Mouse (Mus musculus): ENCODE results near the gene Cfap97d2.

The Cfap97d2 gene

GRCm38 (mm10) chr8:13687101-13687717 lies 18.5 kb upstream of the Cfap97d2 start:
- peak; percentile 70 for DNase-seq (ENCODE audit: low read depth, low spot score)

GRCm38 (mm10) chr8:13687941-13688340 lies 17.7 kb upstream of the Cfap97d2 start:
- no peak for DNase-seq (ENCODE audit: low read depth, low spot score)

GRCm38 (mm10) chr8:13688461-13688860 lies 17.2 kb upstream of the Cfap97d2 start:
- DNase-seq (ENCODE audit: low read depth, low spot score): no peak

GRCm38 (mm10) chr8:13689331-13689730 lies 16.4 kb upstream of the Cfap97d2 start:
- DNase-seq (ENCODE audit: low read depth, low spot score): no peak

GRCm38 (mm10) chr8:13692302-13693066 lies 13.2 kb upstream of the Cfap97d2 start:
- DNase-seq (ENCODE audit: low read depth, low spot score): no peak

- no peak for DNase-seq (ENCODE audit: low read depth, low spot score)
Measured at GRCm38 (mm10) chr8:13694735-13695134, 11.0 kb upstream of the Cfap97d2 start.

GRCm38 (mm10) chr8:13695203-13695867 lies 10.4 kb upstream of the Cfap97d2 start:
- DNase-seq (ENCODE audit: low read depth, low spot score): no peak

- no peak for DNase-seq (ENCODE audit: low read depth, low spot score)
Measured at GRCm38 (mm10) chr8:13696157-13696556, 9.5 kb upstream of the Cfap97d2 start.

GRCm38 (mm10) chr8:13697196-13697595 lies 8.5 kb upstream of the Cfap97d2 start:
- DNase-seq (ENCODE audit: low read depth, low spot score): no peak

- no peak for DNase-seq (ENCODE audit: low read depth, low spot score)
Measured at GRCm38 (mm10) chr8:13697681-13698080, 8.0 kb upstream of the Cfap97d2 start.

GRCm38 (mm10) chr8:13698281-13698680 lies 7.4 kb upstream of the Cfap97d2 start:
- DNase-seq (ENCODE audit: low read depth, low spot score): no peak

- DNase-seq (ENCODE audit: low read depth, low spot score): no peak
Measured at GRCm38 (mm10) chr8:13699323-13699949, 6.3 kb upstream of the Cfap97d2 start.

- DNase-seq (ENCODE audit: low read depth, low spot score): no peak
Measured at GRCm38 (mm10) chr8:13702755-13703154, 2.9 kb upstream of the Cfap97d2 start.

GRCm38 (mm10) chr8:13703756-13704155 lies 1.9 kb upstream of the Cfap97d2 start:
- DNase-seq (ENCODE audit: low read depth, low spot score): peak; percentile 11

GRCm38 (mm10) chr8:13704301-13704700 lies 1.4 kb upstream of the Cfap97d2 start:
- DNase-seq (ENCODE audit: low read depth, low spot score): no peak

- no peak for DNase-seq (ENCODE audit: low read depth, low spot score)
Measured at GRCm38 (mm10) chr8:13706918-13707317, 1.2 kb downstream of the Cfap97d2 start.

- no peak for DNase-seq (ENCODE audit: low read depth, low spot score)
Measured at GRCm38 (mm10) chr8:13708514-13708913, 2.8 kb downstream of the Cfap97d2 start.

- DNase-seq (ENCODE audit: low read depth, low spot score): no peak
Measured at GRCm38 (mm10) chr8:13718980-13719379, 13.3 kb downstream of the Cfap97d2 start.

- DNase-seq (ENCODE audit: low read depth, low spot score): peak; percentile 58
Measured at GRCm38 (mm10) chr8:13725722-13726121, 20.0 kb downstream of the Cfap97d2 start.

GRCm38 (mm10) chr8:13727469-13728094 lies 21.9 kb downstream of the Cfap97d2 start:
- DNase-seq (ENCODE audit: low read depth, low spot score): no peak

GRCm38 (mm10) chr8:13740323-13740770 lies 34.7 kb downstream of the Cfap97d2 start:
- peak; percentile 36 for DNase-seq (ENCODE audit: low read depth, low spot score)

All from CD4-positive helper T cell, adult 2 months (primary cell).